Mouse (Mus musculus): ENCODE measurements around the gene Rnf4. TPM values are rescaled to one million over a fixed set of nuclear protein-coding genes. Genes with fewer than 3 reads are reported as not detected.

Rnf4 gene
- polyA plus RNA-seq, 1 experiment from 2014 or later, result 68.3 TPM

DNA sequence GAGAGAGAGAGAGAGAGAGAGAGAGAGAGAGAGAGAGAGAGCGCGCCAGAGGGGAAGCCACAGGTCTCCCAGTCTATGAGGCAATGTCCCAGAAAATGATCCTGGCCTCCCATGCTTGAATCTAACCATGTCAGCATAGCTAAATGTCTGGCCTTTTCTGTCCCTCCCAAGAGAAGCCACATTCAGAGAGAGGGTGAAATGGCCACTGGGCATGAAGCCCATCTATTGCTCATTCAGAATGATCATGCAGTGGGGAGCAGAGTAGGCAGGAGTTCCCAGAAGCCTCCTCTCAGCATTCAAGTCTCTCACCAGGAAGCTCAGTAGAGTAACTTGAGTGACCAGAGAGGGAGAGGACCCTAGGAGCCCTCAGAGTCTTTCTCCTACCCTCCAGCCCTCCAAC, 40.9 kb upstream of the Rnf4 start:
- WGBS (ENCODE audit: insufficient replicate concordance), result 72% methylated on average over 2 of the region's 2 CpGs
- no peaks in the 10 kb centered on the region for H3K4me1 ChIP-seq (ENCODE audit: control insufficient read depth, low read depth, low read length)
- ATAC-seq (ENCODE audit: low read depth), result no peak
- no peak overlapping the region for H3K27ac ChIP-seq (ENCODE audit: low read length)
- no peaks in the 10 kb centered on the region for H3K9me3 ChIP-seq (replicated peaks; ENCODE audit: control insufficient read depth, low read length)
- H3K4me2 ChIP-seq (ENCODE audit: low read depth, low read length), result no peak overlapping the region
- no peak overlapping the region for H3K4me3 ChIP-seq (ENCODE audit: low read depth, low read length)
- H3K27me3 ChIP-seq (ENCODE audit: control insufficient read depth, insufficient read depth, low read depth, low read length), result peaks cover 3% of the 10 kb centered on the region; the same call in 1 of the 2 replicates
- H3K36me3 ChIP-seq (ENCODE audit: control insufficient read depth, insufficient read depth), result no peaks in the 10 kb centered on the region
- H3K9ac ChIP-seq (ENCODE audit: low read depth, low read length), result no peak overlapping the region

- Histone ChIP-seq H3K4me1 (ENCODE audit: control insufficient read depth, low read depth, low read length) (no peaks in the 10 kb centered on the region), H3K27ac (ENCODE audit: low read length) (no peak overlapping the region), H3K9me3 (replicated peaks; ENCODE audit: control insufficient read depth, low read length) (no peaks in the 10 kb centered on the region), H3K4me2 (ENCODE audit: low read depth, low read length) (no peak overlapping the region), H3K4me3 (ENCODE audit: low read depth, low read length) (no peak overlapping the region), H3K27me3 (ENCODE audit: control insufficient read depth, insufficient read depth, low read depth, low read length) (no peaks in the 10 kb centered on the region), H3K9ac (ENCODE audit: low read depth, low read length) (no peak overlapping the region), H3K36me3 (ENCODE audit: control insufficient read depth, insufficient read depth) (no peaks in the 10 kb centered on the region)
- no peak for ATAC-seq (ENCODE audit: low read depth)
- WGBS (ENCODE audit: insufficient replicate concordance), result 39% methylated on average over 4 of the region's 4 CpGs
Measured at GRCm38 (mm10) chr5:34298061-34298460, 38.0 kb upstream of the Rnf4 start.

DNA sequence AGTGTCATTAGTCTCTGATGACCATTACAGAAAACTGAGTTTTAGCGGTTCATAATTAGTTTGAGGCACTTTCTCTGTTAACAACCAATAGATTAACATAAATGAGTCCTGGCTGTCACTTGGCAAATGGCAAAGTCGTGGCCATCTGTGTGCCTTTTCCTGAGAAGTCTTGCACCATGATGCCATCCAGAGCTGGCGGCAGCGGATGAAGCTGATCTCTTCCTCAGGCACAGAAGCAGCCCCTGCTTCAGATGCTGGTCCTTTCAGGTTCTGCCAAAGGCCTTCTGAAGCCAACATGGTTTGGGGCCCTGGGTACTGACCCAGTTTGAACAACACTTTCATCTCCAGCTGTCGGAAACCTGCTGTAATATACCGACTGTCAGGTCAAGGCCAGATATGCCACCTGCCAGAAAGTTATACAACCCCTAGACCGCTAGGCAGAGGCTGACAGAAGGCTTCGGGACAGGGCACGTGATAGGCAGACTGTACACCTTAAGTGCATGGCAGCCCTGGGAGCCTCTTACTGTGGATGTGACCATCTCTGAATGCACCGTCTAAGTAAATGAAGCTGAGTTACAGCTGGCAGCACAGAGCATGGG, 37.1 kb upstream of the Rnf4 start:
- WGBS (ENCODE audit: insufficient replicate concordance), result 70% methylated on average over 10 of the region's 10 CpGs
- H3K36me3 ChIP-seq (ENCODE audit: control insufficient read depth, insufficient read depth), result no peaks in the 10 kb centered on the region
- no peaks in the 10 kb centered on the region for H3K4me1 ChIP-seq (ENCODE audit: control insufficient read depth, low read depth, low read length)
- H3K27me3 ChIP-seq (ENCODE audit: control insufficient read depth, insufficient read depth, low read depth, low read length), result no peaks in the 10 kb centered on the region
- no peak for ATAC-seq (ENCODE audit: low read depth)
- no peak overlapping the region for H3K4me2 ChIP-seq (ENCODE audit: low read depth, low read length)
- no peak overlapping the region for H3K4me3 ChIP-seq (ENCODE audit: low read depth, low read length)
- H3K9me3 ChIP-seq (replicated peaks; ENCODE audit: control insufficient read depth, low read length), result no peaks in the 10 kb centered on the region
- H3K9ac ChIP-seq (ENCODE audit: low read depth, low read length), result no peak overlapping the region
- no peak overlapping the region for H3K27ac ChIP-seq (ENCODE audit: low read length)

DNA sequence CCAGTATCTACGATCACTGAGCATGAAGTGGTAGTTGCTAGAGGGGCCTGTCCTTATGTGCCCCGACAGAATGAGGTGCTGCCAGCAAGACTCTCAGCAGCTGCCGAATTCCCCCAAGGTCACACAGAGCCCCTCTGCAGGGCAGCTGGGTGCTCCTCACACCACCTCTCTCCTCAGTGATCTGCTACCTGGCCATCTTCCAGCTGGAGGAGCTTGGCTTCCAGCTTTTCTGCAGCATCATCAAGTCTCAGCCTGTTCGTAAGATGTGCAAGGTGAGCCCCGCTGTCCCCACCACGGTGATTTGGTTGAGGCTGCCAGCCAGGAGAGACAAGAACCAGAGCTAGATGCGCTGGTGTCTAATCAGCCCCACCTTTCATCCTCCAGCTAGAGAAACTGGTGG, 33.7 kb upstream of the Rnf4 start:
- H3K9ac ChIP-seq (ENCODE audit: low read depth, low read length), result no peak overlapping the region
- no peak for ATAC-seq (ENCODE audit: low read depth)
- no peaks in the 10 kb centered on the region for H3K36me3 ChIP-seq (ENCODE audit: control insufficient read depth, insufficient read depth)
- no peaks in the 10 kb centered on the region for H3K27me3 ChIP-seq (ENCODE audit: control insufficient read depth, insufficient read depth, low read depth, low read length)
- no peaks in the 10 kb centered on the region for H3K9me3 ChIP-seq (replicated peaks; ENCODE audit: control insufficient read depth, low read length)
- WGBS (ENCODE audit: insufficient replicate concordance), result 60% methylated on average over 7 of the region's 7 CpGs
- H3K27ac ChIP-seq (ENCODE audit: low read length), result no peak overlapping the region
- no peak overlapping the region for H3K4me3 ChIP-seq (ENCODE audit: low read depth, low read length)
- H3K4me1 ChIP-seq (ENCODE audit: control insufficient read depth, low read depth, low read length), result no peaks in the 10 kb centered on the region
- H3K4me2 ChIP-seq (ENCODE audit: low read depth, low read length), result no peak overlapping the region

- Histone ChIP-seq H3K4me1 (ENCODE audit: control insufficient read depth, low read depth, low read length) (no peaks in the 10 kb centered on the region), H3K36me3 (ENCODE audit: control insufficient read depth, insufficient read depth) (no peaks in the 10 kb centered on the region), H3K9me3 (replicated peaks; ENCODE audit: control insufficient read depth, low read length) (no peaks in the 10 kb centered on the region), H3K27ac (ENCODE audit: low read length) (no peak overlapping the region), H3K9ac (ENCODE audit: low read depth, low read length) (no peak overlapping the region), H3K4me3 (ENCODE audit: low read depth, low read length) (no peak overlapping the region), H3K27me3 (ENCODE audit: control insufficient read depth, insufficient read depth, low read depth, low read length) (no peaks in the 10 kb centered on the region), H3K4me2 (ENCODE audit: low read depth, low read length) (no peak overlapping the region)
- 64% methylated on average over 3 of the region's 3 CpGs for WGBS (ENCODE audit: insufficient replicate concordance)
- ATAC-seq (ENCODE audit: low read depth), result no peak
Measured at GRCm38 (mm10) chr5:34309016-34309415, 27.1 kb upstream of the Rnf4 start.

- Histone ChIP-seq H3K4me3 (ENCODE audit: low read depth, low read length) (no peak overlapping the region), H3K27ac (ENCODE audit: low read length) (no peak overlapping the region), H3K9me3 (replicated peaks; ENCODE audit: control insufficient read depth, low read length) (no peaks in the 10 kb centered on the region), H3K27me3 (ENCODE audit: control insufficient read depth, insufficient read depth, low read depth, low read length) (no peaks in the 10 kb centered on the region), H3K36me3 (ENCODE audit: control insufficient read depth, insufficient read depth) (no peaks in the 10 kb centered on the region), H3K4me1 (ENCODE audit: control insufficient read depth, low read depth, low read length) (no peaks in the 10 kb centered on the region), H3K9ac (ENCODE audit: low read depth, low read length) (no peak overlapping the region), H3K4me2 (ENCODE audit: low read depth, low read length) (no peak overlapping the region)
- WGBS (ENCODE audit: insufficient replicate concordance), result 43% methylated on average over 2 of the region's 2 CpGs
- ATAC-seq (ENCODE audit: low read depth), result no peak; the same call in 1 of the 2 replicates
Measured at GRCm38 (mm10) chr5:34319491-34320034, 16.5 kb upstream of the Rnf4 start.

GRCm38 (mm10) chr5:34321236-34321635, 14.9 kb upstream of the Rnf4 start:
- Histone ChIP-seq H3K4me3 (ENCODE audit: low read depth, low read length) (no peak overlapping the region), H3K4me1 (ENCODE audit: control insufficient read depth, low read depth, low read length) (no peaks in the 10 kb centered on the region), H3K4me2 (ENCODE audit: low read depth, low read length) (no peak overlapping the region), H3K27me3 (ENCODE audit: control insufficient read depth, insufficient read depth, low read depth, low read length) (no peaks in the 10 kb centered on the region), H3K9ac (ENCODE audit: low read depth, low read length) (no peak overlapping the region), H3K27ac (ENCODE audit: low read length) (no peak overlapping the region), H3K9me3 (replicated peaks; ENCODE audit: control insufficient read depth, low read length) (no peaks in the 10 kb centered on the region), H3K36me3 (ENCODE audit: control insufficient read depth, insufficient read depth) (no peaks in the 10 kb centered on the region)
- no peak for ATAC-seq (ENCODE audit: low read depth)
- WGBS (ENCODE audit: insufficient replicate concordance), result 68% methylated on average over 4 of the region's 4 CpGs

DNA sequence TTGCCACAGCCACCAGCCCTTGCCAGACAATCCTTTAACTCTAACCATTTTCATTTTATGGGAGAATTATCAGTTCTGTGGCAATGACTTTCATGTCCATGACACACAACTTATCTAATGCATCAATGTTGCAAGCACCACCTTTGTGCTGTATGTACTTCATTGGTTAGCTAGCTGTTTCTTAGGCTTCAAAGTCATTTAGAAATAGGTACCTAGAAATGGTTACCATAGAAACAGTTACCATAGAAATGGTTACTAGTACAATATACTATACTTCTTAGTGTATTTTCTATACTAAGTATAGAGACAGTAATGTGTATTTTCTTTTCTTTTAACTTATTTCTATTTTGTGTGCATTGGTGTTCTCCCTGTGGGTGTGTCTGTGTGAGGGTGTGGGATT, 10.8 kb upstream of the Rnf4 start:
- Histone ChIP-seq H3K9me3 (replicated peaks; ENCODE audit: control insufficient read depth, low read length) (no peaks in the 10 kb centered on the region), H3K9ac (ENCODE audit: low read depth, low read length) (no peak overlapping the region), H3K36me3 (ENCODE audit: control insufficient read depth, insufficient read depth) (no peaks in the 10 kb centered on the region), H3K4me2 (ENCODE audit: low read depth, low read length) (no peak overlapping the region), H3K4me3 (ENCODE audit: low read depth, low read length) (no peak overlapping the region), H3K4me1 (ENCODE audit: control insufficient read depth, low read depth, low read length) (no peaks in the 10 kb centered on the region), H3K27me3 (ENCODE audit: control insufficient read depth, insufficient read depth, low read depth, low read length) (peaks cover 3% of the 10 kb centered on the region; the same call in 1 of the 2 replicates), H3K27ac (ENCODE audit: low read length) (no peak overlapping the region)
- ATAC-seq (ENCODE audit: low read depth), result no peak

DNA sequence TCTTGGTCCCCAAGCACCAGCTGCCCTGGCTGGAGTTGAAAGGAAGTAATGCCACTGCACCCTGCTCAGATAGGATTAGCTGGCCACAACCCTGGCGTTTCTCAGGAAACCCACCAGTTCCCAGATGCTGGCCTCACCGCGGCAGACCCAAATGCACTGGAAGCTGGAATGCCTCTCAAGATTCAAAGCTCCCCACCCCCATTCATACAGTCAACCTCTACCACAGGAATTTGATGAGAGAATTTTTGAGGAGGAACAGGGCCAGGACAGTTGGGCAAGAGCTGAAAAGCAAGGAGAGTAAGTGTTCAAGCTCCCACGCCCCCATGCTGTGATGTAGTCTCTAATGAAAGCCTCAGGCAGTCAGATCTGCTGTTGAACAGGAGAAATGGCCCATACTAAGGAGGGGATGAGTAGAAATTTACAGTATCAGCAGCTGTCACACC, 9.8 kb upstream of the Rnf4 start:
- WGBS (ENCODE audit: insufficient replicate concordance), result 31% methylated on average over 4 of the region's 4 CpGs
- H3K4me1 ChIP-seq (ENCODE audit: control insufficient read depth, low read depth, low read length), result no peaks in the 10 kb centered on the region

More for the DNA sequence above, 9.8 kb upstream of the Rnf4 start:
- Histone ChIP-seq H3K9ac (ENCODE audit: low read depth, low read length) (no peak overlapping the region), H3K9me3 (replicated peaks; ENCODE audit: control insufficient read depth, low read length) (no peaks in the 10 kb centered on the region), H3K36me3 (ENCODE audit: control insufficient read depth, insufficient read depth) (no peaks in the 10 kb centered on the region), H3K27me3 (ENCODE audit: control insufficient read depth, insufficient read depth, low read depth, low read length) (peaks cover 3% of the 10 kb centered on the region; the same call in 1 of the 2 replicates), H3K4me2 (ENCODE audit: low read depth, low read length) (no peak overlapping the region), H3K27ac (ENCODE audit: low read length) (no peak overlapping the region), H3K4me3 (ENCODE audit: low read depth, low read length) (no peak overlapping the region)
- ATAC-seq (ENCODE audit: low read depth), result no peak

Data from liver, embryonic 16.5 days (tissue).